Mouse (Mus musculus): Measurements from ENCODE around the gene Scarb2. TPM values are rescaled to one million over a fixed set of nuclear protein-coding genes. Genes with fewer than 3 reads are reported as not detected.

The Scarb2 gene
- total RNA-seq, 2 experiments from 2014 or later, result 90.2 to 96.8 TPM

DNA sequence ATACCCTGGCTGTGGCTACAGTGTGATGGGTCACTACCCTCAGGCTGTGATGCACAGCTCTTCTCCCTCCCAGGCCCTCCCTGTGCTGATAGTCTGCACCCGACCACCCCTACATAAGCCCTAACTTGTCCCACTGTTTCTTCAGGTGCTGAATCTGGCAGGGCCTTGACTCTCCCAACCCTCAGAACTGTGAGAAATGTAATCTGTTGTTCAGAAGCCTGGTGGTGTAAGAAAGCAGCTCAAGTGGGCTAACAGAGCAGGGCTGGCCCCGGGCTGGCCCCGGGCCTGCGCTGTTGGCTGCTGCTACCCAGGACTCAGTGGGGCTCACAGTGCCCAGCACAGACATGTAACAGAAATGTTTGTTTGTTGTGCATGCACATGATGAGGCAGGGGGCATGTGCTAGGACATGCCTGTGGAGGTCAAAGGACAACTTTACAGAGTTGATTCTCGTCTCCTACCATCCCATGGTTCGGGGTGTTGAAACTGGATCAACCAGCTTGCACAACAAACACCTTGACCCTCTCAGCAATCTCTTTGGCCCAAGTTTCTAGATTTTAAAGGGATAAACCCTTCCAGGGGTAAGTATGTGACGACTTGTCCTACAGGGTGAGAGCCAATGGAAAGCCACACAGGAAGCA, 10.7 kb downstream of the Scarb2 start:
- peak in 1 of 2 experiments; percentile 8 for DNase-seq (ENCODE audit: low spot score in 2 of 2)

DNA sequence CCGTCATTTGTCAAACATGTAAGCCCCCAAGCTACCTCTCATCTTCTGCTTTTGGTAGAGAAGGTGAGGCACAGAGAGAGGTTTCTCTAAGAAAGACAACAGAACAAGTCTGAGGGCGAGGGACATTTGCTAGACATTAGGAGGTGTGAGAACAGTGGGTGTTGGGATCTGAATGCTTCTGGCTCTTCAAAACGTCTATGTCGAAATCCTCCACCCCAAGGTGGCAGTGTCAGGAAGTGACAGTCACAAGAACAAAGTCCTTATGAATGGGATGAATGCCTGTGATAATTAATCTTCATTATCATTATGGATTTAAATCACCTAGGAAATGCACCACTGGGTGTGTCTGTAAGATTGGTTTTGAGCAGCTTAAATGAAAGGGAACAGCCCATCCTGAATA, 11.3 kb downstream of the Scarb2 start:
- DNase-seq (ENCODE audit: low spot score in 2 of 2), result peak in 1 of 2 experiments; percentile 4

DNA sequence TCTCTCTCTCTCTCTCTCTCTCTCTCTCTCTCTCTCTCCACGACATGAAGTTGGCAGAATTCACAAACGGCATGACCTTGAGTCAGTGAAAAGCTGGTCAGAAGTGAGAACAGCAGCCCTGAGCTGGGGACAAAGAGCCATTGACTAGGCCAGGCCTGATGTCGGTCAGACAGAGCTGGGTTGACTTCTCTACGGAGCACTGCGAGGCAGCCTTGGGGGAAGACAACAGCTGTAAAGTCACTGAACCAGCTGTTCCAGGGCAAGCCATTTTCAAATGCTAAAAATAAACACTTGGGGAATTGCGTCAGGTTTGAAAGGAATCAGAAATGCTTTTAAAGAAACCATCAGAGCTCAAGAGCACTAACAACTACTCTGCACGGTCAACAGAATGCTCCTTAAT, 13.2 kb downstream of the Scarb2 start:
- peak in 1 of 2 experiments; percentile 47 for DNase-seq (ENCODE audit: low spot score in 2 of 2)

DNA sequence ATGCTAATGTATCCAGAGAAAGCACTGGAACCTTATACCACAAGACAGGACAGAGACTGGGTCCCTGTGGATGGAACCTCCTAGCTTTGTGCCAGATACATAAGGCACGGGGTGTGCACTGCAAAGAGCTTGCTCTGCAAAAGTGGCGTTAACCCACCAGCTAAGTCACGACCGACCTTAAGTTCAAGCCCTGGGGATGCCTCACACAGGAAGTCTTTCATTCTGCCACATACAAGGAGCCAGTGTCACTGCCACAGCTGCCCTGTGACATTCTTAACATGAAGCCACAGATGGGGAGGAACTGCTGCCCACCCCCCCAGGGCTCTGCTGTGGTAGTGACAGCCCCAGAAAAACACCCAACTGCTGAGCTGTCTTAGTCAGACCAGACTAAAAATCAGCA, 15.9 kb downstream of the Scarb2 start:
- DNase-seq (ENCODE audit: low spot score in 2 of 2), result no peak

DNA sequence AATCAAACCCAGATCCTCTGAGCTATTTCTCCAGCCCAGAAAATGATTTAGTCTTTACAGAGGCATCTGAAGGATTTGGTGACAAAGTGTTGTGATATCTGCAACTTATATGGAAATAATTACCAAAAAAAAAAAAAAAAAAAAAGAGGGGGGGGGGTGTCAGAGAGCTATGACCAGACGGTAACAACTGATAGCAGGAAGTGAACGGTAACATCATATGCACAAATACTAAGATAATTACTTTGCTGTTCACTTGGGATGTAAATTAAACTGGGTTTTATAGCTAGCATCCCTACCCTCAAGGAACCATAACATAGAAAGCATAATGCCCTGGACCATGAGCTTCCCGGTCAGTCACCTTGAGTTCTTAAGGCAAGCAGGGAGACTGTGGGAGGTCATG, 16.3 kb downstream of the Scarb2 start:
- no peak for DNase-seq (ENCODE audit: low spot score in 2 of 2)

DNA sequence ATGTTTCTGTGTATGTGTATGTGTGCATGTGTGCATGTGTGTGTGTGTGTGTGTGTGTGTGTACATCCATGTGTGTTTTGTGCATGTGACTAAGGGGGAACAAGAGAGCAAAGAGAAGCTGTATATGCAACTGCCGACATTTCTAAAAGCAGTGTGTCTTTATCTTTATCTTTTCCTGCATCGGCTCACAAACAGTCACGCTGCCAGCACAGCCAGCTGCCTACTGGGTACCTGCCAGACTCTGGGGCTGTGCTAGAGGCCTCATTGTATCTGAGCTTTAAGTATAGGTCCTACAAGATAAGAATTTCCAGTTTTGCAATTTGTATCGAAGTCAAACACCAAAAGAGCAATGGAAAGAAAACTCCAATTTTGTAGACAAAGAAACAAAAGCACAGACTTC, 17.1 kb downstream of the Scarb2 start:
- no peak for DNase-seq (ENCODE audit: low spot score in 2 of 2)

DNA sequence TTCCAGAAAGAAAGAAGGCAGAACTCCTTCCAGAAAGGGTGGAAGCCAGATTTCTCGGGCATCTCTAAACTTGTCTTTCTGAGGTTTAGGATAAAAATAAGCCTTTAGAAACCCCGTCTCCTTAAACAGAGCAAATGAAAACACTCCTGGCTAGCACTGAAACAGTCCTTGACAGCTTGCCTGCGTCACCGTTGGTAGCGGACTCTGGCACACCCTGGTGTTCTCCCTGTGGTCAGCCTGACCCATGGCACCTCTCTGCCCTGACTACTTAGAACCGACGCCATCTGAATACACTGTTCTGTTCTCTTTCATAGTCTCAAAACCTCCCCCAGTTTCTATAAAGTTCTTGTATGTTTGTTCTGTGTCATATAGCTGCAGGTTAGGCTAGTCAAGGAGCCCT, 17.7 kb downstream of the Scarb2 start:
- DNase-seq (ENCODE audit: low spot score in 2 of 2), result no peak

DNA sequence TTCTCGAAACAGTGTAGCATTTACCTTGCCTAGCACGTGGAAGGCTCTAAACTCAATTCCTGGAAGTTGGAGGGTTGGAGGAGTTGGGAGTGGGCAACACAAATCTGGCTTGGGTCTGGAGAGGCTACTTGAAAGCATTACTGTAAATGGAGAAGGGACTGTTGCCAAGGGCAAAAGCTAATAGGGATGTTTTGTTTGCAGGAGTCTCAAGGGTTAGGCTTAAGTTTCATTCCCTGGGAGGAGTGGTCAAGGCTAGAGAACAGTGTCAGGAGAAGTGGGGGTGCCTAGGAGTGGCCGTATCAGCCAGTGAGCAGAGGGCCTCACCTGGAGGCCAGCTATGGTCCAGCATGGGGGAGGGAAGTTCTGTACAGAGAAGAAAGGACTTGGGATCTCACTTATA, 18.2 kb downstream of the Scarb2 start:
- DNase-seq (ENCODE audit: low spot score in 2 of 2), result no peak

DNA sequence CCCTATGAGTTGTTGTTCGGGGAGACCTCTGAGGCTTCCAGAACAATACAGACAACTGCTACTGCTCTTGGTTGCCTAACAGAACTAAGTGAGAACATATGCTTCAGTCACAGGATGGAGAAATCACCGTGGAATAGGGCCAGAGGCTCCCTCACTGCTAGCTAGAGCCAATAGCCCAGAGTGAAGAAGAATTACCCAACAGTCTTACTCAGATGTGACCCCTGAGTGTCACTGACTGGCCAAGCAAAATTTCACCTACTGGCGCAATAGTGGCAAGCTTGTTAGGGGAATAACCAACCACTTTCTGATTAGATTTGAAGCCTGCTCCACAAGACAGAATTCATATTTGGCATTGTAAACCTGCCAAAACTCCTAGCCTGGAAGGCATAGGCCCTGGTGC, 19.9 kb downstream of the Scarb2 start:
- DNase-seq (ENCODE audit: low spot score in 2 of 2), result peak in 1 of 2 experiments; percentile 43

DNA sequence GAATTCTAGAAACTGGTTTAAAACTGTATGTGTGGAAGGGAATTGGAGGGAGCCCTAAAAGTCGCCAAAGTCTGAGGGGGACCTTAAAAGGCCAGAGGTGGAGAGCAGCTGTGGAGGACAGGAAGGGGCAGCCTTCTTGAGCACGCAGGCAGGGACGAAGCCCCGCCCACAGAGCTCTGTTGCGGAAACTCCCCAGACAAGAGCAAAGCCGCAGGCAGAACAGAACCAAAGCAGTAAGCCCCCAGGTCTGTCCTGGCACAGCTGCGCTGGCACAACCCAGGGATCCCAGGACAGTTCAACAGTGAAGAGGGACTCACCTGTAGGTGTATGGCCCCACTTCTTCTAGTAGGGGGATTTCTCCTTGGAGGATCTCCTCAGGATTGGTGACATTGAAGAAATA, 21.8 kb downstream of the Scarb2 start:
- no peak for DNase-seq (ENCODE audit: low spot score in 2 of 2)

DNA sequence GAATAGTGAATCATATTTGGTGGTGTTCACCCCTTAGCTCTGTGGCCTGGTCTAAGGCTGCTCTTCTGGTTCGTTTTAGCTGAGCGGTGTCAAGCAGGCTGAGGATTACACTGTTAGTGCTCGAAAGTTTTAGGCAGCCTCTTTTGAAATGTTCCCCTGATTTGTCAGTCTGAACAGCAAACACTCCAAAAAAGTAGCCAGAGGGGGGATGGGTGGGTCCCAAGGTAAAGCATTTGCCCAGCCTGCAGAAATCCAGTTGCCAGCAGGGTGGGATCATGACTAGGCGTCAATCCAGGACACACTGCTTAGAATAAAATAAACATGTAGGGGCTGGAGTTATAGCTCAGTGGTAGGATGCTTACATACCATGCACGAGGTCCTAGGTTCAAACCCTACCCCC, 33.8 kb downstream of the Scarb2 start:
- no peak for DNase-seq (ENCODE audit: low spot score in 2 of 2)

DNA sequence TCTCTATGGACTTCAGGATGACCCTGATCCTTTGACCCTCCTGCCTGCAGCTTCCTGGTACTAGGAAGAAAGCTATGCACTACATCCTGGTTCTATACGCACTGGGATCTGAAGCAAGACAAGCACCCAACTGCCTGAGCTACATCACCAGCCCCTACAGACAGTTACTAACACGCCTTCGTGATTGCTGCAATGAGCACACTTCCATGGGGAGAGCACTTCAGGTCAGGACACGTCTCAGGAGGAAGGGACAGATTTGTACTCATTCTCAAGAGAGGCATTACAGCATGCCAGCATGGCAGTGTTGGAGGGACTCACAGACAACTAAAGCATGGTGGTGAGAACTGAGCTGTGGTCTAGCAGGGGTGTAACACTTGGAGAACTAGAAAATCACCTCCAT, 35.1 kb downstream of the Scarb2 start:
- DNase-seq (ENCODE audit: low spot score in 2 of 2), result no peak

DNA sequence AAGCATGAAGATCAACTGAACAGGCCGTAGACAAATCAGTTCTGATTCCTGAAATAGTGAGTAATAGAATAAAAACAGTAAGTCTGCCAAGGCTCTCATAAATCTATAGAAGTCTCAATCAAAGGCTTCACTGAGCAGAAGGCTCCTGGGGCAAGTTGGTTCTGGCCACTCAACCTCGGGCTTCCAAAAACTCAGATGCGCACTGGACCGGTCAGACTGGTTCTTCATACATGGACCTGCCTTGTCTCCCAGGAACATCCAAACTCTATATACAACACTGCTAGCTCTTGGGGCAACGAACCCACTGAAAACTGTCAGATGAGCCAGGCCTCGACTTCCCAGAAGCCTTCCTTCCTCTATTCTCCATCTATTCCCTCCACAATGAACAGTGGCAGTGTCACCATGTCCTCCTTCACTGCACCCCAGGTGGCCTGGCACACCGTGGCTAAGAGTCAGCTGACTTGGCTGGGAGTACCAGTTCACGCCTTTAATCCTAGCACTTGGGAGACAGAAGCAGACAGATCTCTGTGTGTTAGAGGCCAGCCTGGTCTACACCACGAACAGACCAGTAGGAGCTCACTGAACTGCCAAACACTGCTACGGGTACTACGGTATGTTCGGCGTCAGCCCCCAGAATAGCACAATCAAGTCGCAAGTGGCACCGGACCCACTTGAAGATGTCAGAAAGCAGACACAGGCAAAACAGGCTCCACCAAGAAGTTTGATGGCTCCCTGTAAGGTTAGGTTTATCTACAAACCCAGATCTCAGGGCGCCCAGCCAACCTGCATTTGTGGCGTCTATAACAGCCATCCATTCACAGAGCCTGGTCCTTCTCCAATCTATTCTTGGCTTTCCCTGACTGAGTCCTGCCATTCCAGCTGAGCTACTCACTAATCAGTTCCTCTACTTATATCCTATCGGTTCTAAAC, 37.2 kb downstream of the Scarb2 start:
- DNase-seq (ENCODE audit: low spot score in 2 of 2), result no peak

DNA sequence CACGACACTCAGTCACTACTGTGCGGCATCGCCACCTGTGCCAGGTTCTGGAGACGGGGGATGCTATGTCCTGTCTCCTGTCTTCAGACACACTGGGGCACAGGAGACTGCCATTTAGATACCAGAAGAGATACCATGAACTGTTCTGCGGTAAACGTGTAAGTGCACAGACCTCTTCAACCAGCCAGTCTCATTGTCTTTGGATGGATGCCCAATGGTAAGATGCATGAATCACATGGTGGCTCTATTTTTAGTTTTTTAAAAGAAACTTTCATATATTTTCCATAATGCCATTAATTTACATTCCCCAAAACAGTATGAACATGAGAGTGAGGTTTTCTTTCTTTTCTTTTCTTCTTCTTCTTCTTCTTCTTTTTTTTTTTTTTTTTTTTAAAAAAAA, 38.4 kb downstream of the Scarb2 start:
- DNase-seq (ENCODE audit: low spot score in 2 of 2), result no peak

DNA sequence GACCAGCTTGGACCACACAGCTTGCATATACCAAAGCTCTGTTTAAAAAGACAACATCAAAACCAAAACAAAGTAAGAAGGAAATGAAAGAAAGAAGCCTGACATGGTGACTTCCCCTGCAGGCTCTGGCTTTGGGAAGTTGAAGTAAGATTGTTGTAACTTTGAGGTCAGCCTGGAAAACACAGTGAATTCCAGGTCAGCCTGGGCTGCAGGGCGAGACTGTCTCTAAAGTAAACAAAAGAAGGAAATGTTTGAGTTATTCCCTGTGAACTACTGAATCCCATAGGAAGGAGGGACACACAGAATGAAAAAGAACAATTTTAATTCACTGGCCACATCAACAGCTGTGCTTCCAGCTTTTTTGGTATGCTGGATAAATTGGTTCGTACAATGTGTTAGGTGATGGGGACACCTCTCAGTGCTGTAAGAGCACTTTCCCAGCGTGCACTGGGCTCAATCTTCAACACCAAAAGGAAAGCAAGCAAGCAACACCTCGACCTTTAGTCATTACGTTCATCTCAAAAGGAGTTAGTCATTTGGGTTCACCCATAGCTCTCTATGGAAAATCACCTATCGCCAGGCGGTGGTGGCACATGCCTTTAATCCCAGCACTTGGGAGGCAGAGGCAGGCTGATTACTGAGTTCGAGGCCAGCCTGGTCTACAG, 39.4 kb downstream of the Scarb2 start:
- no peak for DNase-seq (ENCODE audit: low spot score in 2 of 2)

DNA sequence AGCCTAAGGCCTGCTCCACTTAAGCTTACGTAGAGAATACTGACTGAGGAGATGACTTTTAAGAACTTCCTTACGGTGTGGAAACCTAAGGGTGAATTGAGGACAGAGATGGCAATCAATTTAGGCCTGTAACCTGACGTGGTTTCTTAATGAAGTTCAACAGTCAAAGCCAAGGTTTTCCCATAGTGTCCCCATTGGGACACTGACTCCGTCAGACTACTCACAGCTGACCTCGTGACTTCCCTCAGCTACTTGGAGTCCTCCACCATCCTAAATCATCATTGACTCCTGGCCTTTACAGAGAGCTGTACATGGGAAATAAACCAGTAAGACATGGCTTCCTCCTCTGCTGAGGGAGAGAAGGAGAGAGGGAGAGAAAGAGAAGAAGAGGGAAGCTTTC, 41.1 kb downstream of the Scarb2 start:
- DNase-seq (ENCODE audit: low spot score in 2 of 2), result no peak

DNA sequence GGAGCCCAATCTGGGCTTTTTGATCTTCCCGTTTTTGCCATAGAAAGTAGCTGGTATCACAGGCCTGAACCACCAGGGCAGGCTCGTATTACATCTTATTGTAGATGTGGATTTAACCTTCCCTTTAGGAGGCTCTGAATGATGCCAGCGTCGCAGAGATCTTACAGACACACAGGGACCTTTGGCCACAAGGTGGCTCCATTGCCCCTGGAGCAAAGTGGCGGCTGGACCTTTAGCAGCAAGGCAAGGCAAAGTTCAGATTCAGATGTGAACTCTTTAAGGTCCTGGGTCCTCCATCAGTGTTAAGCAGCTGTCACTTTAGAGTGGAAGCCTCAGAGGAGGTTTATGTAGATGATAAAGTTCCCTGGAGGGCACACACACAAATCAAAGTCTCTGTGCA, 45.3 kb downstream of the Scarb2 start:
- peak; percentile 51 to 66 for DNase-seq (ENCODE audit: low spot score in 2 of 2)

DNA sequence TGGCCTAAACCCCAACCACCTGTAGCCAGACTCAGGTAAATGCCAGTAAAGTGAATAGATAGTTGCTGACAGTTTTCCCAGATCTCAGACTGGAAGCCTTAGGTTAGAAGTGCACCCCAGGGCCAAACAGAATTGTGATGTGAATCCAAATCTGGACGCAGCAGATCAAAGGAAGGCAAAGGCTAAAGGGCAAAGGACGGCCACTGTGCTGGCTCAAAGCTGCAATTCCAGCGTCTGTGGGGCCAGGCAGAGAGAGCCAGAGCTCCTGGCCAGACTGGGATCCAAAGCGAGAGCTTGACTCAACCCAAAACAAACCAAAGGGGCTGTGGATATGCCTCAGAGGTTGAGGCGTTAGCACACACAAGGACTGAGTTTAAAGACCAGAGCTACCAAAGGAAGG, 47.9 kb downstream of the Scarb2 start:
- no peak for DNase-seq (ENCODE audit: low spot score in 2 of 2)

DNA sequence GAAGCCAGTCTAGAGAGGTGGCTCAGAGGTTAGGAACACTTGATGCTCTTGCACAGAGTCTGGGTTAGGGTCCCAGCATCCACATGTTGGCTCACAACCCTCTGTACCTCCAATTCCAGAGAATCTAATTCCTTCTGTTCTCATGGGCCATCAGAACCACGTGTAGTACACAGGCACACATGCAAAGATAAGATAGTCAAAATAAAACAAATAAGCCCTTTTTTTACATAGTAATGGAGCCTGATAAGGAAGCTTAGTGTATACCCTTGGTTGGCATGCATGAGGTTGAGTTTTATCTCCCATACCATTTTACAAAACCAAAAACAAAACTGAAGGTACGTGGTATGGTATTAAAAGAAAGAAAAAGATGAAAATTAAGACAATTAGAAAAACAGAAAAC, 49.2 kb downstream of the Scarb2 start:
- DNase-seq (ENCODE audit: low spot score in 2 of 2), result no peak

DNA sequence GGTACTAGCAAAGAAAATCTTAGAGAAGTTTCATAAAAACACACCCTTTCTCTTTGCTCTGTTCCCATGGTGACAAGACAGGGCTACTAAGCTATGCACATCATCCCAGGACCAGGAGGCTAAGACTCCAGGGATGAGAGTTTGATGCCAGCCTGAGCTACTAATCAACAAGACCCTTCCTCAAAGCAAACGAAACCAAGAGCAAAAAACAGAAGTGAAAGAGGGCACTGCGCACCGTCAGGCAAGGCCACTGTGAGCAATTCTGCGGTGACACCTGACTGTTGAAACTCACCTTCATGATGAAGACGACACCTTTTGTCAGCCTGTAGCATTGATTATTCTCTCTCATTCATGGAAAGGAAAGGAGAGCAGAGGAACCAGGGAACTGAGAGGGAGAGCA, 53.8 kb downstream of the Scarb2 start:
- no peak for DNase-seq (ENCODE audit: low spot score in 2 of 2)

DNA sequence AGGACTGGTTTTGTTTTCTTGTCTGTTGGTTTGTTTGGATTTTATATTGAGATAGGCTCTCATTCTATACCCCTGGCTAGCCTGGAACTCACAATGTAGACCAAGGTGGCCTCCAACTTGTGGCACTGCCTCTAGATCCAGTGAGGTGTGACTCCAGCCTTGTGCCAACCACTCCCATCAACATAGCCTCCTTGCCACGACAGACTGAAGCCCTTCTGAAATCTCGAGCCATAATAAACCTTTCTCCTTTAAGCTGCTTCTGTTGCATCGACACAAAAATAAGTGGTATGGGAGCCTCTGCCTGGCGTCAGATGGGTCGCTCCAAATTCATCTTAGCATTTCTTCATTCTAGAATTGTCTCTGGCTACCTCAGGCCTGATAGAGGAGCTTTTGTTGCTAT, 59.9 kb downstream of the Scarb2 start:
- DNase-seq (ENCODE audit: low spot score in 2 of 2), result no peak

DNA sequence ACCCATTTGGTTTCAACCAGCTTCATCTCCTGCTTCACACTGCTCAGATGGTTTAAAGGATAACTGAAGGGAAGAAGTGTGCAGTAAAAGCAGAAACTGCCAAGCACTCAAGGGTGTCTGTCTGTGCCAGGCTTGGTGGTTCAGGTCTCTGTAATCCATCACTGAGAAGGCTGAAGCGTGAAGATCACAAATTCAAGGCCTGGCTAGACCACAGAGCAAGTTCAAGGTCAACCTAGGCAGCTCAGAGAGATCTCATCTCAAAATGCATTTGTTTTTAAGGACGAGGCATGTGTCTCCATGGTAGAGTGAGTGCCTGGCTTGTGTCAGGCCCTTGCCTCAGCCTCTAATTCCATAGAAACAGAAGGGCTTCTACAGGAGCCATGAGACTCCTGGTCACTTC, 61.6 kb downstream of the Scarb2 start:
- DNase-seq (ENCODE audit: low spot score in 2 of 2), result no peak

Measured in gastrocnemius, postnatal 4 days (tissue).